Mouse (Mus musculus): Measurements from ENCODE around the gene Snap47. TPM values are rescaled to one million over a fixed set of nuclear protein-coding genes. Genes with fewer than 3 reads are reported as not detected.

Snap47 gene
- polyA plus RNA-seq, 1 experiment from 2014 or later, result 448 TPM

DNA sequence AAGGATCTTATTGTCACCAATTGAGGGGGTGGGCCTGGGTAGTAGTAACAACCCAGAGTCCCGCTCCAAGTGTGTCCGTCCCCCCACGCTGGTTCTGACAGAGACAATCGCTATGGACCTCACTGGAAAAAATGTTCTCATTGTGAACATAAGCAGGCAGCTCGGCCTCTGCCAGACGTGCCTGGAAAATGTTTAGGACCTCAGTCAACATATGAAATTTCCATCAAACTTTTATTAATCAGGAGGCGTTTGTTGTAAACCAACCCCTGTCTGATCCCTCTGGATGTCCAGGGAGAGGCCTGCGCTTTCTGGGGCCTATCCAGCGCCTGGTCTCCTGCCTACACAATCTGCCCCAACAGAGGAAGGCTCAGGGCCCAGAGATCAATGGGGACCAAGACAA lies 87.0 kb downstream of the Snap47 start:
- no peak overlapping the region for H3K27ac ChIP-seq
- H3K36me3 ChIP-seq, result no peaks in the 10 kb centered on the region
- H3K9ac ChIP-seq, result peak overlapping the region; percentile 51
- no peak for ATAC-seq (ENCODE audit: low FRiP score)
- H3K9me3 ChIP-seq, result no peaks in the 10 kb centered on the region
- no peak overlapping the region for H3K4me2 ChIP-seq
- H3K27me3 ChIP-seq, result no peaks in the 10 kb centered on the region
- H3K4me1 ChIP-seq (replicated peaks), result peaks cover 18% of the 10 kb centered on the region
- H3K4me3 ChIP-seq, result no peak overlapping the region
- 82% methylated on average over 9 of the region's 9 CpGs for WGBS

DNA sequence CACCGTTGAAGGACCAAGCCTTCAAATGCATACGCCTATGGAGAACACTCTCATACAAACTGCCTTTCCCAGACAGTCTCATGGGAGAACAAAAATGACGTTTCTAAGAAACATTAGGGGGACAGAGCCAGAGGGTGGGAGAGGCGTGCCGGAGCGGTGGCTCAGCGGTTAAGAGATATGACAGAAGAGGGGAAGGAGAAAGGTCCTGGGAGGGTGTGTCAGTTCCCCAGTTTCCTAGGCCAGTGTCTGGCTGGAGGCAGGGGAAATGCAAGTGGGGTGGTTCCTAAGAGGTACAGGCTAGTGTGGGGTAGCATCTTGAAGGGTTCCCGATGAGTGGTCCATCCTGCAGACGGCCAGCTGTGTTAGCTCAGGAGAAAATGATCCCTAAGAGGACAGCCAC lies 89.7 kb downstream of the Snap47 start:
- 87% methylated on average over 9 of the region's 9 CpGs for WGBS
- no peak for ATAC-seq (ENCODE audit: low FRiP score)
- H3K9me3 ChIP-seq, result no peaks in the 10 kb centered on the region
- H3K4me3 ChIP-seq, result no peak overlapping the region
- peaks cover 12% of the 10 kb centered on the region for H3K4me1 ChIP-seq (replicated peaks)
- no peak overlapping the region for H3K27ac ChIP-seq
- H3K27me3 ChIP-seq, result no peaks in the 10 kb centered on the region
- H3K36me3 ChIP-seq, result no peaks in the 10 kb centered on the region
- H3K4me2 ChIP-seq, result no peak overlapping the region
- no peak overlapping the region for H3K9ac ChIP-seq

Other genes with a start within 250 kb of the Snap47 start
- 92.9 and 96.8 TPM in 2 replicates for gene Mrpl55, start 248.7 kb downstream of the Snap47 start, polyA plus RNA-seq (2015; fragmentation: Nextera tagmentation; extraction: Ambion mirVana)
- 30.0 and 32.9 TPM in 2 replicates for gene 2310033P09Rik, start 242.9 kb downstream of the Snap47 start, polyA plus RNA-seq (2015; fragmentation: Nextera tagmentation; extraction: Ambion mirVana)
- 622 and 633 TPM in 2 replicates for gene Arf1, start 222.9 kb downstream of the Snap47 start, polyA plus RNA-seq (2015; fragmentation: Nextera tagmentation; extraction: Ambion mirVana)
- gene Wnt3a, start 160.4 kb downstream of the Snap47 start, polyA plus RNA-seq (2015; fragmentation: Nextera tagmentation; extraction: Ambion mirVana), result 1.4 and 4.1 TPM in 2 replicates
- 3.6 and 5.0 TPM in 2 replicates for gene Wnt9a, start 144.3 kb downstream of the Snap47 start, polyA plus RNA-seq (2015; fragmentation: Nextera tagmentation; extraction: Ambion mirVana)
- not detected in 2 replicates for gene Prss38, start 75.5 kb downstream of the Snap47 start, polyA plus RNA-seq (2015; fragmentation: Nextera tagmentation; extraction: Ambion mirVana)
- 14.3 and 15.2 TPM in 2 replicates for gene Jmjd4, start 1.1 kb downstream of the Snap47 start, polyA plus RNA-seq (2015; fragmentation: Nextera tagmentation; extraction: Ambion mirVana)
- 12.7 and 13.2 TPM in 2 replicates for gene Zfp867, start 21.3 kb upstream of the Snap47 start, polyA plus RNA-seq (2015; fragmentation: Nextera tagmentation; extraction: Ambion mirVana)
- gene Zkscan17, start 75.6 kb upstream of the Snap47 start, polyA plus RNA-seq (2015; fragmentation: Nextera tagmentation; extraction: Ambion mirVana), result 14.8 and 15.9 TPM in 2 replicates
- gene Nlrp3, start 90.4 kb upstream of the Snap47 start, polyA plus RNA-seq (2015; fragmentation: Nextera tagmentation; extraction: Ambion mirVana), result 0.18 and 0.21 TPM in 2 replicates
- not detected in 2 replicates for gene Olfr222, start 125.0 kb upstream of the Snap47 start, polyA plus RNA-seq (2015; fragmentation: Nextera tagmentation; extraction: Ambion mirVana)
- not detected in 2 replicates for gene Olfr223, start 142.1 kb upstream of the Snap47 start, polyA plus RNA-seq (2015; fragmentation: Nextera tagmentation; extraction: Ambion mirVana)
- gene Mprip, start 210.1 kb upstream of the Snap47 start, polyA plus RNA-seq (2015; fragmentation: Nextera tagmentation; extraction: Ambion mirVana), result 36.6 and 37.9 TPM in 2 replicates

Measured in hindbrain, embryonic 13.5 days (tissue).